Mouse (Mus musculus) hindbrain, embryonic 11.5 days (tissue): ENCODE measurements around the gene Prdm12. TPM values are rescaled to one million over a fixed set of nuclear protein-coding genes. Genes with fewer than 3 reads are reported as not detected.
A peak's percentile ranks its signal among the peaks of the same experiment; 100 is the strongest.

Experiments used
- ATAC-seq: fragments of 200-750 bp; cut with Nextera tagmentation; 2 replicates; pipeline ENCODE4 v1.8.0; 2017; ENCODE audit warnings: mild to moderate bottlenecking, moderate TSS enrichment, moderate library complexity; ENCODE audit not compliant: low FRiP score
- DNase-seq: peaks from one replicate; pipeline ENCODE4 v3.0.0-alpha.2; 2015; ENCODE audit warnings: low spot score
- H3K27ac ChIP-seq: fragments of 300-500 bp; sonication (generic); 2 replicates; pipeline ENCODE4 v1.5.1; 2014; ENCODE audit warnings: mild to moderate bottlenecking, low read depth, low read length
- H3K27me3 ChIP-seq: fragments of 300-500 bp; sonication (generic); 2 replicates; pipeline ENCODE4 v1.6.1; 2014; ENCODE audit warnings: mild to moderate bottlenecking, low read length, moderate library complexity, mixed read lengths; ENCODE audit not compliant: control insufficient read depth, insufficient read depth
- H3K36me3 ChIP-seq: fragments of 300-500 bp; sonication (generic); 2 replicates; pipeline ENCODE4 v1.6.1; 2014; ENCODE audit warnings: mild to moderate bottlenecking, low read length, moderate library complexity, mixed read lengths; ENCODE audit not compliant: control insufficient read depth, insufficient read depth
- H3K4me1 ChIP-seq: fragments of 300-500 bp; sonication (generic); replicated peaks from 2 replicates; pipeline ENCODE4 v1.6.1; 2014; ENCODE audit warnings: low read length, mixed read lengths; ENCODE audit not compliant: control insufficient read depth, insufficient read depth
- H3K4me2 ChIP-seq: fragments of 300-500 bp; sonication (generic); replicated peaks from 2 replicates; pipeline ENCODE4 v1.6.1; 2014; ENCODE audit warnings: mild to moderate bottlenecking, low read depth, low read length
- H3K4me3 ChIP-seq: fragments of 300-500 bp; sonication (generic); 2 replicates; pipeline ENCODE4 v1.5.1; 2014; ENCODE audit warnings: low read depth, low read length
- H3K9ac ChIP-seq: fragments of 300-500 bp; sonication (generic); 2 replicates; pipeline ENCODE4 v1.6.1; 2014; ENCODE audit warnings: low read depth, low read length
- H3K9me3 ChIP-seq: fragments of 300-500 bp; sonication (generic); 2 replicates; pipeline ENCODE4 v1.6.1; 2016; ENCODE audit warnings: low read length; ENCODE audit not compliant: control insufficient read depth
- WGBS: fragments of 180-500 bp; shearing (Covaris S2); extraction: QIAGEN DNeasy Blood & Tissue Kit; methylation state at CpG from one replicate; pipeline ENCODE4 v1.1.7; 2014; 5-methylcytosine and 5-hydroxymethylcytosine counted together
- polyA plus RNA-seq: library from polyadenylated mRNA; unstranded; fragments of >200 nt; fragmentation: Nextera tagmentation; extraction: Ambion mirVana; gene quantifications from 2 replicates; pipeline ENCODE4 v1.2.1, GENCODE M21; 2014

The Prdm12 gene
- polyA plus RNA-seq, 1 experiment from 2014 or later, result 4.0 TPM

DNA sequence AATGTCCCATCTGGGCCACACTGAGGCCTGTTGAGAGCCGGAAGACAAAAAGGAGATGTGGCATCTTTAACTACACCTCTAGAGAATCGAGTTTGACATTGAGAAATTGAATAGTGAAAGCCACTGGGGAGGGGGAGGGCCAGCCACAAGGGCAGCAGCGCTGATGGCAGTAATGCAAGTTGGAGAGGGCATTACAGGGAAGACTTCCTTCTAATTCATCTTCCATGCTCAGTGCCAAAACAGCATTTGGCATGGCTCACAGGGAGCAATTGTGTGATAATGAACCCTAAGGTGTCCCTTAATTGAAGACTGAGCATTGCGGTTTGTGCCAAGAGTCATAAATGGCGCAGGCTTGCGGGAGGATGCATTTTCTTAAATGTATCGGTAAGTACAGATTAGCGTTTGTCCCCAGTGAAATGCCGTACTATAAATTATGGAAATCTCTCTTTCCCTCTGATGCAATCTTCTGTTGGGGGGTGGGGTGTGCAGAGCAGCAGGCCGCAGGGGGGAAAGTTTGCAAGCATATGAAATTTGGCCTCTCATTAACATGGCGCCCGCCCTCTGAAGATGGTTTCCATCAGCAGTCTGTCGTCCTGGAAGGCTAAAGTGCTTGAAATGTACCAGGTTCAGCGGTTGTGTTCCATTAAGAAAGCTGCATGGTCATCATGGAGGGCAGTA, 21.2 kb upstream of the Prdm12 start:
- Histone ChIP-seq H3K4me3 (no peak overlapping the region), H3K4me1 (no peaks in the 10 kb centered on the region), H3K4me2 (no peak overlapping the region), H3K36me3 (peaks cover 5% of the 10 kb centered on the region; the same call in 1 of the 2 replicates), H3K27me3 (peaks cover 29% of the 10 kb centered on the region), H3K9ac (no peak overlapping the region), H3K27ac (no peak overlapping the region), H3K9me3 (no peaks in the 10 kb centered on the region)
- DNase-seq (peak; percentile 25), ATAC-seq (no peak)
- 80% methylated on average over 14 of the region's 14 CpGs for WGBS

DNA sequence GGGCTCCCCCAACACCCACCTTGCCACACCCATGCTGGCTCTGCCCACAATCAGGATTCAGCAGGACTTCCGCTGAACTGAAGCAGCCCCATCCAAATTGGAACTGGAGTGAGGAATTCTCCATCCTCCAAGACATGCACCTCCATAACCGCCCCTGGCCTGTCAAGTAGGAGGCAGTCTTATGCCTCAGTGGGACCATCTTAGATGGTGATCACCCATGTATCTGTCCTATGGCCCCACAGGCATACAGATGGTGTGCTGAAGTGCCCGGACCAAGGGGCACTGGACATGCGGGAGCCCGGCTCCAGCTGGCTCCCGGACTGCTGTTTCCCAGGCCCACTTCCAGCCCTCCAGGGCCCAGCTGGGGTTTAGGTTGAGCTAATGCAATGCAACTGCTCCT, 20.6 kb upstream of the Prdm12 start:
- Histone ChIP-seq H3K9ac (no peak overlapping the region), H3K4me1 (no peaks in the 10 kb centered on the region), H3K4me3 (no peak overlapping the region), H3K27ac (no peak overlapping the region), H3K4me2 (no peak overlapping the region), H3K36me3 (peaks cover 5% of the 10 kb centered on the region; the same call in 1 of the 2 replicates), H3K27me3 (peaks cover 23% of the 10 kb centered on the region; the same call in 1 of the 2 replicates), H3K9me3 (no peaks in the 10 kb centered on the region)
- no peak for ATAC-seq
- DNase-seq, result no peak
- WGBS, result 89% methylated on average over 6 of the region's 6 CpGs

DNA sequence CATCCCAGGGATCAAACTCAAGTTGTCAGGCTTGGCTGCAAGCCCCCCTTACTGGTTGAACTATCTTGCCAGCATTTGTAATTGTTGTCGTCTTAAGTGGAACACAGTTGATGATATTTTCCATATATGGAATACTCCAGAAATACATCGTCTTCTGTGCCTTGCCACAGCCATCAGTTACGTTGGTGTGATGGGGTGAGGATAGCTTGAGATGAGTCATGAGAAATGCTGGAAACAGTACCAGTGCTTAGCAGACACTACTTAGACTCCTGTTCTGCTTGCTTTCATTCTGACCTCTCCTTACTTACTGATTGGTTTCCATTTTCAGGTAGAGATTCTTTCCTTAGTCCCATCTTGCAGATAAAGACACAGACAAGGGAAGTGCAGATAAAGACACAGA, 6.3 kb upstream of the Prdm12 start:
- Histone ChIP-seq H3K4me1 (peaks cover 26% of the 10 kb centered on the region), H3K36me3 (no peaks in the 10 kb centered on the region), H3K9me3 (no peaks in the 10 kb centered on the region), H3K27ac (no peak overlapping the region), H3K4me3 (no peak overlapping the region), H3K27me3 (peaks cover 86% of the 10 kb centered on the region), H3K4me2 (no peak overlapping the region), H3K9ac (no peak overlapping the region)
- no peak for ATAC-seq
- WGBS, result 75% methylated on average over 3 of the region's 3 CpGs
- DNase-seq, result no peak

DNA sequence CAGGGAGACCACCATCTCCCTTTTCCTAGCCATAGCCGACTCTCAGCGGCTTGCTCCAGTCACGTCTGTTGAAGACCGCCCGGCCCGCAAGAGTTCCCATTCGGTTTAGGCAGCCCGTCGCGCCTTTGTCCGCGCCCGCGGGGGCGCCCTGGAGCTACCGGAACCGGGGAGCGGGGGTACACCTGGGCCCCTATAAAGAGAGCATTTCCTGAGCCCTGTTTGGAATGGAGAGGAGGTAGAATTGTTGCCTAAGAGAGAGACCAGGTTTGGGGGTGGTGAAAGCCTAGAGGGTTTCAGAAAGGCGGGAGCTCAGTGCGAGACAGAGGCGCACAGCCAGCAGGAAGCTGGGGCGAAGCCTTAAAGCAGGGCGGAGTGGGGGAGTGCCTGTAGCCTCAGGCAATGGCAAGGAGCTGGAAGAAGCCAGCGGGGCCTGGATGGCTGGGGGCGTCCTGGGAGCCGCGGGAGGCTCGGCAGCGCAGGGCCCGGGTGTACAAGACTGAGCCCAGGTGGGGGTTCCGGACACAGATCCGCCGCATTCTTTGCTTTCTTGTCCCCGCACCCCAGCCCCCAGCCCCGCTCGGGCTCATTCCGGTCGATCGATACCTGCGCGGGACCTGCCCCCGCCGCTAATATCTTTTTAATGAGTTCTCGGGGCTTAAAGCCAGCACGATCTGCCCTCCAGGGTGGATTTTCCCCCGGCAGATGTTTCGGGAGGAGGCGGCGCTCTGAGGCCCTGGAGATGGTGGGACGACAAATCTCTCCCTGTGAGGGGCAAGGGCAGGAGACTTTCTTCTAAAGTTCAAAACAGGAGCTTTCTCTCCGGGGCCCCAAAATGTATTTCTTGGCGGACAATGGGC, 4.3 kb upstream of the Prdm12 start:
- no peak overlapping the region for H3K9ac ChIP-seq
- H3K36me3 ChIP-seq, result no peaks in the 10 kb centered on the region
- WGBS, result under 1% methylated on average over 52 of the region's 52 CpGs
- H3K27ac ChIP-seq, result no peak overlapping the region
- ATAC-seq (no peak), DNase-seq (peak; percentile 55)
- peaks cover 40% of the 10 kb centered on the region for H3K4me1 ChIP-seq
- no peaks in the 10 kb centered on the region for H3K9me3 ChIP-seq
- peaks cover 97% of the 10 kb centered on the region for H3K27me3 ChIP-seq
- peak overlapping the region; percentile 29 for H3K4me3 ChIP-seq
- H3K4me2 ChIP-seq, result peak overlapping the region; percentile 50

DNA sequence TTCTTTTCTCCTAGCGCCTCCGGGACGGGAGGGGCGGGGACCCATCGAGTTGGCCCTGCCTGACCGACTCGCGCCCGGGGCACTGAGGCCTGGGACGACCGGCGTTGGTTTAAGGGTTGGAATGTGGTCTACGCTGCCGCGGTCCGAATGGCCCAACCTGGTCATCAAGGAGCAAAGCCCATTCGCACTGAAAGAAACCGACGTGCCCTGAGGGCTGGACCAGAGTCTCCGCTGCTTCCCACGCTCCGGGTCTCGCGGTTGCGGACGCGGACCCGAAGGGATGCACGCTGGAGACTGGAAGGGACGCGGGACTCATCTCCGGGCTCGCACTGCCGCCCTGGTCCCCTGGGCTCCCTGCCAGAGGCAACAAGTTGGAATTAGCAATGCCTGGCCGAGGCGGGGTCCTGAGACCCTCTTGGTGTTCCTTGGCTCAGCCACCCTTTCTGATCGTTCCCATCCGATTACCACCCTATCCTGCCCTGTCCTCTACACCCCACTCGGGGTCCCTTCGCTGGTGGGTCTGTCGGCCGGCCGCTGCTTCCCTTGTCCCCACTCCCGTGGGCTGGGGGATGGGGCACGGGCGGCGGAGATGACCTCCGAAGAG, 3.6 kb upstream of the Prdm12 start:
- under 1% methylated on average over 48 of the region's 48 CpGs for WGBS
- peaks cover 42% of the 10 kb centered on the region for H3K4me1 ChIP-seq
- peak overlapping the region; percentile 29 for H3K4me3 ChIP-seq
- H3K4me2 ChIP-seq, result peak overlapping the region; percentile 50
- ATAC-seq (peak; percentile 3), DNase-seq (no peak)
- peak overlapping the region; percentile 9; the same call in 1 of the 2 replicates for H3K27ac ChIP-seq
- H3K9ac ChIP-seq, result 0 out of 2 replicates have a peak overlapping the region, but pooled peaks have one; percentile 21
- H3K36me3 ChIP-seq, result no peaks in the 10 kb centered on the region
- H3K27me3 ChIP-seq, result peaks cover 95% of the 10 kb centered on the region
- H3K9me3 ChIP-seq, result no peaks in the 10 kb centered on the region

DNA sequence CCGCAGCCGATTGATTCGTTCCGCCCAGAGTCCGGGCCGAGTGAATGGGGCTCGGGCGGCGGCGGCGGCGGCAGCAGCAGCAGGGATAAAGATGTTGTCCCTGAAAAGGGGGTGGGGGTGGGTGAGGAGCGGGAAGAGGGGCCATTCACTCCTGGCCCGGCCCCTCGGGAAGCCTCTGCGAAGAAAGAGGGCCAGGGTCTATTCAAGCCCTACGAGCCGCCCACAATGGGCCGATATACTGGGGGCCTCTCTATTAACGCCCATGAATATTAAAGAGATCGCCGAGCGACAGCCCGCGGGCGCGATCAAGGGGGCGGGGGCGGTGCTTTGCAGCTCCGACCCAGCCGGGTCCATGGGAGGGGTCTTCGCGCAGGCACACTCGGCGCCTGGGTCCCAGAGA, 3.1 kb upstream of the Prdm12 start:
- peak; percentile 82 for DNase-seq
- Histone ChIP-seq H3K9me3 (no peaks in the 10 kb centered on the region), H3K36me3 (no peaks in the 10 kb centered on the region), H3K27ac (no peak overlapping the region), H3K4me1 (peaks cover 45% of the 10 kb centered on the region), H3K4me2 (peak overlapping the region; percentile 50), H3K27me3 (peaks cover 95% of the 10 kb centered on the region), H3K4me3 (peak overlapping the region; percentile 29), H3K9ac (0 out of 2 replicates have a peak overlapping the region, but pooled peaks have one; percentile 21)
- WGBS, result under 1% methylated on average over 35 of the region's 35 CpGs
- peak; percentile 85 for ATAC-seq

DNA sequence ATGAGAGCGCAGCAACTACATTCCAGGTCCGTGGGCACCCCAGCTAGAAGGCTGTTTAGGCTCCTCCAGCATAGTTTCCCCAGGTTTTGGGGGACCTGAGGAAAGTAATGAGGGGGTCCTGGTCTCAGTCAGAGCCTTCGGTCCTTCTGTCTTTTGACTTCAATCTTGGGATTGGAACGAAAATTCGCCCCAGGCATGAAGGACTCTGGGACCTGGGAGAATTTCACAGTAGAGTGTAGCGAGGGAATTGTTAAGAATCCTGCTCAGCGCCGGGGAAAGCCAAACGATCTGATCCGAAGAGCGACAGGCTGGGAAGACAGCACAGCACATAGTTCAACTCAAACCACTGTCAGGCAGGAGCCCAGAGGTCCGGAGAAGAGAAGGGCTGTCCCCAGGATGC, 2.5 kb upstream of the Prdm12 start:
- peak overlapping the region; percentile 50 for H3K4me2 ChIP-seq
- WGBS, result 1% methylated on average over 12 of the region's 12 CpGs
- no peak overlapping the region for H3K9ac ChIP-seq
- no peaks in the 10 kb centered on the region for H3K9me3 ChIP-seq
- H3K36me3 ChIP-seq, result no peaks in the 10 kb centered on the region
- no peak for ATAC-seq
- H3K27ac ChIP-seq, result no peak overlapping the region
- peak overlapping the region; percentile 29 for H3K4me3 ChIP-seq
- peaks cover 95% of the 10 kb centered on the region for H3K27me3 ChIP-seq
- DNase-seq, result peak; percentile 67
- peaks cover 49% of the 10 kb centered on the region for H3K4me1 ChIP-seq

DNA sequence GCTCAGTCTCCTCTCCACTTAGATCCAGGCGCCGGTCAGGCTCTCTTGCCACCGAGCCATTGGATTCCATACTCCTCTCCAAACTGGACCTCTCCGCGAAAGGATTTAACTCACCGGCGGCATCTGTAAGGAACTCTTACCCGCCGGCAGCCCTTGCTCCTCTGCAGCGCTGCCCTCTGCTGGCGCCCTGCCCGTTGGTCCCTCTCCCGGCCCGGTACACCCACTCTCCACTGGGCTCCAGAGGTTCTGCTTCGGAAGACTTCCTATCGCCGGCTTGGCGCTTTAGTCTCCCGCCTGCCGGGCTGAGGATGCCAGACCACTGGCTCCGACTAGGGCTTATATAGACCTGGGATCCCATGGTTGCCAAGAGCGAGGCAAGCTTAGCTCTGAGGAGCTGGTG, 2.0 kb upstream of the Prdm12 start:
- Histone ChIP-seq H3K4me1 (peaks cover 49% of the 10 kb centered on the region), H3K36me3 (no peaks in the 10 kb centered on the region), H3K27me3 (peaks cover 95% of the 10 kb centered on the region), H3K27ac (no peak overlapping the region), H3K9me3 (no peaks in the 10 kb centered on the region), H3K4me2 (peak overlapping the region; percentile 50), H3K4me3 (peak overlapping the region; percentile 29), H3K9ac (no peak overlapping the region)
- peak; percentile 73 for DNase-seq
- under 1% methylated on average over 22 of the region's 22 CpGs for WGBS
- ATAC-seq, result no peak
